Mouse (Mus musculus): ENCODE data around the gene Cplx1. TPM values are rescaled to one million over a fixed set of nuclear protein-coding genes. Genes with fewer than 3 reads are reported as not detected.

Gene Cplx1
- polyA plus RNA-seq, 1 experiment: not detected

GRCm38 (mm10) chr5:108554041-108554440 is 4.2 kb upstream of the Cplx1 start:
- Histone ChIP-seq H3K27ac (ENCODE audit: insufficient read depth, low read depth, low read length) (no peak overlapping the region), H3K4me3 (ENCODE audit: insufficient read depth, low read length) (no peak overlapping the region), H3K4me1 (ENCODE audit: control insufficient read depth, insufficient read depth, low read length) (no peaks in the 10 kb centered on the region)
- no peak for TF ChIP-seq POLR2A (IDR thresholded peaks at IDR 0.05; ENCODE audit: borderline replicate concordance, low read depth, low read length)
- no peak for TF ChIP-seq CTCF (IDR thresholded peaks at IDR 0.05; ENCODE audit: low read depth, low read length)

GRCm38 (mm10) chr5:108550207-108550594 is 377 bp upstream of the Cplx1 start:
- no peak for TF ChIP-seq POLR2A (IDR thresholded peaks at IDR 0.05; ENCODE audit: borderline replicate concordance, low read depth, low read length)
- TF ChIP-seq CTCF (IDR thresholded peaks at IDR 0.05; ENCODE audit: low read depth, low read length): no peak
- Histone ChIP-seq H3K4me1 (ENCODE audit: control insufficient read depth, insufficient read depth, low read length) (no peaks in the 10 kb centered on the region), H3K4me3 (ENCODE audit: insufficient read depth, low read length) (no peak overlapping the region), H3K27ac (ENCODE audit: insufficient read depth, low read depth, low read length) (no peak overlapping the region)

GRCm38 (mm10) chr5:108549137-108549488 is 711 bp downstream of the Cplx1 start:
- TF ChIP-seq POLR2A (IDR thresholded peaks at IDR 0.05; ENCODE audit: borderline replicate concordance, low read depth, low read length): no peak
- no peak for TF ChIP-seq CTCF (IDR thresholded peaks at IDR 0.05; ENCODE audit: low read depth, low read length)
- no peak overlapping the region for H3K4me3 ChIP-seq (ENCODE audit: insufficient read depth, low read length)
- no peak overlapping the region for H3K27ac ChIP-seq (ENCODE audit: insufficient read depth, low read depth, low read length)
- no peaks in the 10 kb centered on the region for H3K4me1 ChIP-seq (ENCODE audit: control insufficient read depth, insufficient read depth, low read length)

- H3K4me3 ChIP-seq (ENCODE audit: insufficient read depth, low read length): no peak overlapping the region
- no peak overlapping the region for H3K27ac ChIP-seq (ENCODE audit: insufficient read depth, low read depth, low read length)
- H3K4me1 ChIP-seq (ENCODE audit: control insufficient read depth, insufficient read depth, low read length): no peaks in the 10 kb centered on the region
- TF ChIP-seq POLR2A (IDR thresholded peaks at IDR 0.05; ENCODE audit: borderline replicate concordance, low read depth, low read length): no peak
- TF ChIP-seq CTCF (IDR thresholded peaks at IDR 0.05; ENCODE audit: low read depth, low read length): no peak
Measured at GRCm38 (mm10) chr5:108547636-108548035, 2.2 kb downstream of the Cplx1 start.

- H3K4me1 ChIP-seq (ENCODE audit: control insufficient read depth, insufficient read depth, low read length): no peaks in the 10 kb centered on the region
- no peak overlapping the region for H3K4me3 ChIP-seq (ENCODE audit: insufficient read depth, low read length)
- H3K27ac ChIP-seq (ENCODE audit: insufficient read depth, low read depth, low read length): no peak overlapping the region
- no peak for TF ChIP-seq POLR2A (IDR thresholded peaks at IDR 0.05; ENCODE audit: borderline replicate concordance, low read depth, low read length)
- TF ChIP-seq CTCF (IDR thresholded peaks at IDR 0.05; ENCODE audit: low read depth, low read length): no peak
Measured at GRCm38 (mm10) chr5:108543516-108544291, 6.1 kb downstream of the Cplx1 start.

GRCm38 (mm10) chr5:108534188-108534587 is 15.6 kb downstream of the Cplx1 start:
- no peaks in the 10 kb centered on the region for H3K4me1 ChIP-seq (ENCODE audit: control insufficient read depth, insufficient read depth, low read length)
- TF ChIP-seq POLR2A (IDR thresholded peaks at IDR 0.05; ENCODE audit: borderline replicate concordance, low read depth, low read length) (no peak), CTCF (IDR thresholded peaks at IDR 0.05; ENCODE audit: low read depth, low read length) (no peak)
- no peak overlapping the region for H3K4me3 ChIP-seq (ENCODE audit: insufficient read depth, low read length)
- no peak overlapping the region for H3K27ac ChIP-seq (ENCODE audit: insufficient read depth, low read depth, low read length)

- Histone ChIP-seq H3K4me1 (ENCODE audit: control insufficient read depth, insufficient read depth, low read length) (no peaks in the 10 kb centered on the region), H3K4me3 (ENCODE audit: insufficient read depth, low read length) (no peak overlapping the region), H3K27ac (ENCODE audit: insufficient read depth, low read depth, low read length) (no peak overlapping the region)
- TF ChIP-seq CTCF (IDR thresholded peaks at IDR 0.05; ENCODE audit: low read depth, low read length) (no peak), POLR2A (IDR thresholded peaks at IDR 0.05; ENCODE audit: borderline replicate concordance, low read depth, low read length) (no peak)
Measured at GRCm38 (mm10) chr5:108522597-108522996, 27.2 kb downstream of the Cplx1 start.

- TF ChIP-seq CTCF (IDR thresholded peaks at IDR 0.05; ENCODE audit: low read depth, low read length) (no peak), POLR2A (IDR thresholded peaks at IDR 0.05; ENCODE audit: borderline replicate concordance, low read depth, low read length) (no peak)
- no peak overlapping the region for H3K4me3 ChIP-seq (ENCODE audit: insufficient read depth, low read length)
- no peaks in the 10 kb centered on the region for H3K4me1 ChIP-seq (ENCODE audit: control insufficient read depth, insufficient read depth, low read length)
- no peak overlapping the region for H3K27ac ChIP-seq (ENCODE audit: insufficient read depth, low read depth, low read length)
Measured at GRCm38 (mm10) chr5:108521896-108522295, 27.9 kb downstream of the Cplx1 start.

GRCm38 (mm10) chr5:108521016-108521415 is 28.8 kb downstream of the Cplx1 start:
- Histone ChIP-seq H3K4me3 (ENCODE audit: insufficient read depth, low read length) (no peak overlapping the region), H3K4me1 (ENCODE audit: control insufficient read depth, insufficient read depth, low read length) (no peaks in the 10 kb centered on the region), H3K27ac (ENCODE audit: insufficient read depth, low read depth, low read length) (no peak overlapping the region)
- TF ChIP-seq POLR2A (IDR thresholded peaks at IDR 0.05; ENCODE audit: borderline replicate concordance, low read depth, low read length) (no peak), CTCF (IDR thresholded peaks at IDR 0.05; ENCODE audit: low read depth, low read length) (no peak)

GRCm38 (mm10) chr5:108520153-108520552 is 29.7 kb downstream of the Cplx1 start:
- H3K4me3 ChIP-seq (ENCODE audit: insufficient read depth, low read length): no peak overlapping the region; the same call in 1 of the 2 replicates
- no peak overlapping the region for H3K27ac ChIP-seq (ENCODE audit: insufficient read depth, low read depth, low read length)
- TF ChIP-seq CTCF (IDR thresholded peaks at IDR 0.05; ENCODE audit: low read depth, low read length): no peak
- no peak for TF ChIP-seq POLR2A (IDR thresholded peaks at IDR 0.05; ENCODE audit: borderline replicate concordance, low read depth, low read length)
- no peaks in the 10 kb centered on the region for H3K4me1 ChIP-seq (ENCODE audit: control insufficient read depth, insufficient read depth, low read length)
